Mouse (Mus musculus) adrenal gland (tissue): ENCODE measurements around the gene Tunar.

ENCODE experiments used
- intact Hi-C: fragments of 180-260 bp; cut with DNase I; formaldehyde crosslinking; loops from one replicate; pipeline ENCODE4 v1.15.1; 2025
- long read RNA-seq, 2 experiments: library from polyadenylated mRNA; unstranded; transcript quantifications; one replicate each; pipeline ENCODE4 v2.0.0; 2020; ENCODE audit warnings: borderline replicate concordance in 1 of 2; ENCODE audit not compliant: insufficient replicate concordance in 1 of 2

Gene Tunar
- long read RNA-seq, experiment 1 = 0 reads
- long read RNA-seq, experiment 2, partial matches to known transcripts = 1 of 1 reads
- long read RNA-seq, experiment 2, other reads (novel, unspliced or antisense) = 0 of 1 reads

- intact Hi-C loops = no loop called here
These were observed at the start of gene Tunar for GRCm38 (mm10) chr12:105333570-105333969. Tunar (plus strand) TSS chr12:105333870.

DNA sequence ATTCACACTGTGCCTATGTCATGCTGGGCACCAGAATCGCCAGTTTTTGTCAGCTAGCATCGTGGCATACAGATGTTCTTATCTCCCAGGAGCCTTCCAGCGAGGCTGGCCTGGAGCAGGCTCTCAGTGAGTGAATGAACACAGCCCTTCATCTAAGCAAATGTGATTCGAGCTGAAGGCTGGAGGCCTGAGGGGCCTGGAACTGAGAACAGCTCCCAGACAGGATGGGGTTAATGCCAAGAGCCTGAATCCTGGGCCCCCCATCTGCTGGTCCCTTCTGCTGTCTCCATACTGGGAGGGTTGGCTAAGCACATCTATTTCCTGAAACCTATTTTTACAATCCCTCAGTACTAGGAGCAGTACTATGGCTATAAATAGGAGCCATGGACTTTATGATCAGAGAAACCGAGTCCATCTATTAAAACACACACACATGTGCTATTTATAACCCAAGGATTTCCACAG is 21.1 kb upstream of the Tunar start:
- intact Hi-C loops = no loop called here

DNA sequence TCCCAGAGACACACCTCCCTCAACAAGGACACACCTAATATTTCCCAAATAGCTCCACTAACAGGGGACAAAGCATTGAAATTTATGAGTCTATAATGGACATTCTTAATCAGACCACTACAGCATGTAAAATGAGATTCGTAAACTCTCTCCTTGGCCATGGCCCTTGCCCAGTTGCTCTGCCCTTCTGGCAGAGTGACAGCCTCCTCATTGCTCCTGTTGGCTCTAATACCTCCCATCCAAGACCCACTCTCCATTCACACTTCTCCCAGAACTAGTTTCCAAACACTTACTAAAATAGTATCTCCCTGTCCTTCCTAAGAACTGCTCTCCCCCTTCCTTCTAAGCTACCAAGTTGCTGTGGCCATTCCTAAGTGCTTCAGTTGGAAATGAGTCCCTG is 19.3 kb upstream of the Tunar start:
- intact Hi-C loops = no loop called here

DNA sequence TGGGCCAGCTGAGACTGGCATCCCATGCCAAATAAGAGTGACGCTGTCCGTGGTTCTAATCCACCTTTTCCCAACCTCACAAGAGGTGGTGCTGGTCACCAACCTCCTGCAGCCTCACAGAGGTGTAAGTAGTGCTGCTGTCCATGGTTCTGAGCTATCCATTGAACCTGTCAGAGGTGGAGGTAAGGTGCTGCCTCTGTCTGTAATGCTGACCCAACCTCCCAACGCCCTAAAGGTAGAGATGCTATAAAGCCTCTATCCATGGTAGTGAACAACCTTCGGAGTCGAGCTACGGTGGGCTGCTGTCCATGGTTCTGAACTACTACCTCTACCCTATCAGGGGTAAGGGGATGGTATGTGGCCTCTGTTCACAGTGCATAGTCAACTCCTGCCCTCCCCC is 11.5 kb upstream of the Tunar start:
- intact Hi-C loops = no loop called here

DNA sequence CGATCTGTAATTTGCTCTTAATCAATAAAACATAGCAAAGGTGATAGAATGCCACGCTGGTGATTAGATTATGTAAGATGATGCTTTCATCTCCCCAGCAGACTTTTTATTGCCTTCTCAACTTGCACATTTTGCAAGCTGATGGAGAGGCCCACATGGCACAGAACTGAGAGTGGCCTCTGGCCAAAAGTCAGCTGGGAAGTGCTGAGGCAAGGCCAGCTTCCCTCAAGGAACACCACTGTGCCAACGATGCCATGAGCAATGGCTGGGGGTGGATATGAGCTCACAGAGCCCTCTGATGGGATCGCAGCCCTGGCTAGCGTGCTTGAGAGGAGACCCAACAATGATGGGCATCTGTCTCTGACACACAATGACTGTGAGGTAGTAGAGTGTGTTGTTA is 6.6 kb upstream of the Tunar start:
- intact Hi-C loops = no loop called here

DNA sequence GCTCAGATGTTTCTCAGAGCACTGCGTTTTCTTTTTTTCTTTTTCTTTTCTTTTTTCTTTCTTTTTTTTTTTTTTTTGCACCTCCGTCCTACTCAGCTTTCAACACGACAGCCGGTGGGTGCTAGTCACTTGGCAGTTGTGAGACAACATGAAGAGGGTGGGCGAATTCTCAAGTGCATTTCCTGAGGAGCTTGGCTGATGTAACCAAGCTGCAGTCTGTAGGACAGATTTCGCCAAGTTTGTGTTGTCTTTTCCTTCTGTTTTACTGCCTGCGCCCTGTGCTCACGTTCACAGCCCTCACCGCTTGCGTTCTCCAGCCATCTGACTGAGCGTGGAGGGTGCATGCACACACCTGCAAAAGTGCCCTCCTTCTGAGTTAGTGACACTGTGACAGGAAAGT is 5.3 kb upstream of the Tunar start:
- intact Hi-C loops = no loop called here

- intact Hi-C loops = no loop called here
These were observed 2.4 kb downstream of the Tunar start for GRCm38 (mm10) chr12:105336094-105336420.

DNA sequence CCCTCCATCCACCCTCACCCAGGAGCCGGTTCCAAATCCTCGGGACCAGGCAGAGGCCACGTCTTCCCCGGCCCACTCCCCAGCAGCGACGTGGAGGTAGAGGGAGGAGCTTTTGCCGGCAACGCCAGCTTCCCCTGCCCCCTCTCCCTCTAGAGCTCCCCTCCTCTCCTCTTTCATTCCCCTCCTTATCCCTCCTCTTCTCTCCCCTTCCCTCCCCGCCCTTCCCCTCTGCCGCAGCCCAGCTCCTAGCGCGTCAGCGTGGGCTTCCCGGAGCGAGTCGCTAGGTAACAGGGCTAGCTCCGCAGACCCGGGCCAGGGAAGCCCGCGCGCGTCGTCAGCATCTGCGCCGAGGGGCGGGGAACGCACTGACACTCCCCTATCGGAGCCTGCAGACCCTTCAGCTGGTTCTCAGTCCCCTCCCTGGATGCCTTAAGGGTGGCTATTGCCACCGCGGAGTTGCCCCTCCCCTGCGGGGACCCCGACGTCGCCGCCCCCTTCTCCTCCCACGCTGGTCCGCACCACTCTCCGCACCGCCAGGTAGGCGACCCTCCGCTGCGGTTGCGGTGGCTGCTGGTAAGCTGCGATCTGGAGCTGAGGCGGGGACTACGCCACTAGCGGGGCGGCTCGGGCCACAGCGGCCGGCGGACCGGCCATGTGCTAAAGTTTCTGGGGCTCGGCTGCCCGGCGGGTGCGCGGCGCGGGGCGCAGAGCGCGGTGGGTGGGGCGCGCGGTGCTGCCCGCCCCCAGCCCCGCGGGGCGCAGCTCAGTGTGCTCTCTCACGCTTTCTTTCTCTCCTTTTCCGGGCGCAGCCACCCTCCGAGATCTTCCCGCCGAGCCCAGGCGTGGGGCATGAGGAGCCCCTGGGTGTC is 3.0 kb downstream of the Tunar start:
- intact Hi-C loops = no loop called here

DNA sequence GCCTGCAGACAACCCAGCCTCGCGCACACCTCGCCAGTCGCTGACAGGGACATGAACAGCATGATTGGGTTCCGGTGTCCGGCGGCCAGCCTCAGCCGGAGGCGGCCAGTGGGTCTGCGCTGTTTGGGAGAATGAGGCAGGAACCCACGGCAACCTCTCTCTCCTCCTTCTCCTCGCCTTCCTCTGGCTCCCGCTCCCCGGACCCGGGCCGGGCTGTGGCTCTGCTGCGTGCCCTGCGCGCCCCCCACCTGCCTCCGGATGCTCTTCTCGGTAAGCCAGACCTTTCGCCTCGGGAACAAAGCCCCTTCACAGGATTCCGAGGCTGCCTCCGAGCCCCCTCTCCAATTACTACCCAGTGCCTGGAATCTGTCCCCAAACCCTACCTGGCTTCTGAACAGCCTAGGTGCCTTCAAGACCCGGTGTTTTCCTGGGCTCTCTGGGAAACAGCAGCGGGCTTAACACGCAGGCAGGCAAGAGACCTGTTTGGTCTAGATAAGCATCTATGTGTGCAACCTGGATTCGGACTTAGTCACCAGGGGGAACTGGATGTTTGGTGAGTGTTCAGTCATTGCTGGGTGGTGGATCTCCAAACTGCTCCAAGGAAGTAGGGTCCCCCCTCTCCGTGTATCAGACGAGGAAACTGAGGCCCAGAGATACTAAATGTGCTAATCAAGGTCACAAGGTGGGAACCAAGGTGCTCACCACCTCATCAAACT is 3.8 kb downstream of the Tunar start:
- intact Hi-C loops = no loop called here

DNA sequence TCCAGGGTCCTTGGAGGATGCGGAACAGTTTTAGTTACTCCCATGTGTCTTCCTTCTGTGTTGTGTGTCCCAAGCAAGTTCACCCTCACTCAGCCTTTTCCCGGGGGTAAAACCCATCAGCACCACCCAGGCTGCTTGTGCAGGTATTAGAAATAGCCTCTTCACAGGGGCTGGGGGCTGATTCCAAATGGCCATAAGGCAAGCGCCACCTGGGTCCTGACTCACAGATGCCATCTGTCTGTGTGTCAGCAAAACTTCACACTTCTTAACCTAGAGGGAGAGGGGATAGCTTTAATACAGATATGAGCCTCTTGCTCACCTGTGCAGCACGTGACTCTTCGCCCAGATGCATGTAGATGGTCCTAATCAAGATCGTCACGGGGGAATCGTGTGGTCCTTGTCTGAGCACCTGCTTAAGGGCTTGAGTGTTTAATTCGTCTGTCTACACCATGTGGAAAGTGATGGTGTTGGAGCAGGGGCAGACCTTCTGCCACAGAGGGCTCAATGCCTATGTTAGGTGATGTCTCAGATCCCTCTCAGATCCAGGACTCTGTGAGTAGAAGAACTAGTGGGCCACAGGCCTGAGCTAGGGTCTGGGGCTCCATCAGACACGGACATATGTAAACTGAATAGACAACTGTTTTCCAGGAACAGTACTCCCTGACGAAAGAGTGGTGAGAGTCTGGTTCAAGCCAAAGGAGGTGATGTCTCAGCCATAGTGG is 4.7 kb downstream of the Tunar start:
- intact Hi-C loops = no loop called here

- intact Hi-C loops = no loop called here
These were observed 7.9 kb downstream of the Tunar start for GRCm38 (mm10) chr12:105341523-105341922.

GRCm38 (mm10) chr12:105344460-105344859 is 10.8 kb downstream of the Tunar start:
- intact Hi-C loops = no loop called here

DNA sequence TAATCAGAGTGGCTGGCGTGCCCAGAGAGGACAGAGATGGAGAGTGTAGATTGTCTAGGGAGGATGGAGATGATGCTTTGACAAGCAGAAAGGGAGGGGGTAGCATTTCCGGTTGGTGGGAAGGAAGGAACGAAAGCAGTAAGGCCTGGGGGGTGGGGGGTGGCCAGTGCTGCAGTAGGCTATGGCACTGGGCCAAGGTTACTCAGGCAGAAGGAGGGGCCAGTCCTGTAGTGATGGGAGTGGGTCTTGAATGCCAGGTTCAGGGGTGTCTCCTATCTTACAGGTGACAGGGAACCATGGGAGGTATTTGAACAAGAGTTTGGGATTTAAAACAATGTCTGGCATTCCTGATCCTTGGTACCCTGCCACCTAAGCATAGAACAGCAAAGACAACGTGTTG is 13.2 kb downstream of the Tunar start:
- intact Hi-C loops = no loop called here

GRCm38 (mm10) chr12:105347261-105347660 is 13.6 kb downstream of the Tunar start:
- intact Hi-C loops = no loop called here

DNA sequence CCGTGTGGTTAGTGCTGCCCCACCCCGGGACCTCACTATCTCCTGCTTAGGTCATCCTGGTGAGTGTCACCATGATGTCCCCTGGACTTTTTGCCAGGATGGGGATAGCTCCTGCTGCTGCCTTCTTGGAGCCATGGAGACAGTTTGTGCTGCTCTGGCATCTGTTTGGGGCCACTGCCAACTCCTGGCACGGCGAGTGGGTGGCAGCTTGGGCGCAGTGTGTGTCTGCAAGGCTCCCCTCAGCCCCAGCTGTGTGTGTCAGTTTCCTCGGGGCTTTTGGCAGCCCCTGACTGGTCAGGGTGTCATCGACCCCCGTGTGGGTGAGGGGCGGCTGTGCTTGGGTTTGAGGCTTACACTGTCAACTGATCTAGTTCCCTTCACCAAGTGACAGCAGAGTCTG is 20.6 kb downstream of the Tunar start:
- intact Hi-C loops = no loop called here

DNA sequence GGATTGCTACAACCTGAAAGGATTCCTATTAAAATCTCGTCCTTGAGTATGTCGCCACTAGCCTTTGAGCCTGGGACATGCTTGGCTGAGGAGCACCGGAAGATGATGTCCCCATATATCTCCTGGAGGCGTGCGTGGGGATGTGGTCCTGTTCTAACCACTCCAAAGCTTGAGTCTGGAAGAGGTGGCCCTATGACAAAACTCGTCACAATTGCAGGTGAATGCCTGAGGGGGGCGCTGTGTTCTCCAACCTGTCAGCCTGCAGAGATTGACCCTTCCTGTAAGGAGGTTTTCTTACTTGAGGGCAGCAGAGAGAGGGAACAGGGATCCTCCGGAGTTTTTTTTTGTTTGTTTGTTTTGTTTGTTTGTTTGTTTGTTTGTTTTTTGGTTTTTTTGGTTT is 21.1 kb downstream of the Tunar start:
- intact Hi-C loops = no loop called here

DNA sequence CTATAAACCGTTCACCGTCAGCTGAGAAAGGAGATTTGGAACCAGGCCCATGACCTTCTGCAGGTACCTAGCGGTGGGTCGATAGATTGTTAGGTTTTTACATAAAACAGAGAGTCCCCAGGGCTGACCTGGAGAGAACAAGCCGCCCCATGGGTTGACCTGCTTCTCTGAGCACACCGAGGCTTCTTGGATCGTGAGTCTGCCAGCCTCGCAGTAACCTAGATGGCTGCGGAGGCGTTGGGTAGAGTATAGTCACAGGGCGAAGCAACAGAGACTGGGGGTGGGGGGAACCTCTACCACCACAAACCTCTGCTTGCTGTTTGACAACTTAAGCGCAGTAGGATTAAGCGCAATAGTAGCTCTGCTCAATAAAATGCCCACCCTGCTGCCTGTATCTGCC is 23.1 kb downstream of the Tunar start:
- intact Hi-C loops = no loop called here

- intact Hi-C loops = no loop called here
These were observed 30.0 kb downstream of the Tunar start for GRCm38 (mm10) chr12:105363648-105364047.

- intact Hi-C loops = no loop called here
These were observed 40.9 kb downstream of the Tunar start for GRCm38 (mm10) chr12:105374564-105374963.

DNA sequence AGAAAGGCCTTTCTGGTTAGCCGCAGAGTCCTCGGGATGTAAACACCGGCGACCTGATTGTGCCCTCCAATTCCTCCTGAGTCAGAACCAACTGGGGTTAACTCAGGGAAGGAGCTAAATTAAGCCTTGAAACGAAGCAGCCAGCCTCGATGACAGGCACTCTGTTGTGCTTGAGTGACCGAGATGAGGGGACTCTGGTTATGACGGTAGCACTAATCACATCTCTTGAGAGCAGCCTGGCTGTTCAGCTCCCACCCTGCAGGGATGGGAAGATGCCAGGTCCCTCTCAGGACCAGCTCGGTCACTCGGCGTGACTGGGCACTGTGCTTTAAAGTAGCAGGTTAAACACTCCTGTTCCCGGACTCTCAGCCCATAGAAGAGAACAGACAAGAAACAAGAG is 43.3 kb downstream of the Tunar start:
- intact Hi-C loops = no loop called here

DNA sequence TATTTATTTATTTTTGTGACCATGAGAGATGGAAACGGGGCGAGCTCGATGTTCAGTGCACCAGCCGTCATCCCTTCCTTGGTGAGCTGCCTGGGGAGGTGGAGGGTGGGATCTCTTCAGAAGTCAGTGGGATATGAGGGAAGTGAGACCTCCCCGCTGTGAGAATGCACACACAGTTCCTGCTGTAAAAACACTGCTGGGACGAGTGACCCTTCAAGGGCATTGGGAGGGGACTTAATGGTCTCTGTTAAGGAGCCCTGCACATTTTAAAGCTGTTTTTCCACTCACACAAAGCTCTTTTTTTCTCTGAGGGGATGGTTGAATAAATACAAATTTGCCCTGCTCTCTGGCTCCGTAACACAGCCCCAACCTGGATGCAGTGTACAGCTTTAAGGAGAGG is 49.1 kb downstream of the Tunar start:
- intact Hi-C loops = no loop called here

GRCm38 (mm10) chr12:105394671-105395070 is 61.0 kb downstream of the Tunar start:
- intact Hi-C loops = no loop called here
